Mouse (Mus musculus) midbrain, postnatal 0 days (tissue): Measurements from ENCODE around the gene Rad9a. TPM values are rescaled to one million over a fixed set of nuclear protein-coding genes. Genes with fewer than 3 reads are reported as not detected.

Experiments used
- ATAC-seq: fragments of 200-750 bp; cut with Nextera tagmentation; 2 replicates; pipeline ENCODE4 v1.8.0; 2017; ENCODE audit warnings: moderate number of reproducible peaks, mild to moderate bottlenecking, moderate TSS enrichment, moderate library complexity; ENCODE audit not compliant: low FRiP score
- DNase-seq: peaks from one replicate; pipeline ENCODE4 v3.0.0-alpha.2; 2015; ENCODE audit warnings: low spot score
- H3K27ac ChIP-seq: fragments of 300-500 bp; sonication (generic); 2 replicates; pipeline ENCODE4 v1.5.1; 2014; ENCODE audit warnings: low read depth, mild to moderate bottlenecking, low read length, mixed read lengths
- H3K27me3 ChIP-seq: fragments of 300-500 bp; sonication (generic); 2 replicates; pipeline ENCODE4 v1.6.1; 2014; ENCODE audit warnings: low read length, control low read depth, mixed read lengths; ENCODE audit not compliant: insufficient read depth
- H3K36me3 ChIP-seq: fragments of 300-500 bp; sonication (generic); 2 replicates; pipeline ENCODE4 v1.6.1; 2014; ENCODE audit warnings: low read length, control low read depth, mixed read lengths; ENCODE audit not compliant: insufficient read depth
- H3K4me1 ChIP-seq: fragments of 300-500 bp; sonication (generic); 2 replicates; pipeline ENCODE4 v1.6.1; 2014; ENCODE audit warnings: mild to moderate bottlenecking, control low read depth, antibody characterized with exemption, low read length, mixed read lengths; ENCODE audit not compliant: insufficient read depth
- H3K4me2 ChIP-seq: fragments of 300-500 bp; sonication (generic); 2 replicates; pipeline ENCODE4 v1.6.1; 2014; ENCODE audit warnings: low read depth, mild to moderate bottlenecking, low read length, mixed read lengths; ENCODE audit not compliant: poor library complexity, severe bottlenecking
- H3K4me3 ChIP-seq: fragments of 300-500 bp; sonication (generic); 2 replicates; pipeline ENCODE4 v1.5.1; 2014; ENCODE audit warnings: low read depth, mild to moderate bottlenecking, low read length, moderate library complexity
- H3K9ac ChIP-seq: fragments of 300-500 bp; sonication (generic); replicated peaks from 2 replicates; pipeline ENCODE4 v1.6.1; 2014; ENCODE audit warnings: mild to moderate bottlenecking, low read length, moderate library complexity, mixed read lengths; ENCODE audit not compliant: poor library complexity, severe bottlenecking
- H3K9me3 ChIP-seq: fragments of 300-500 bp; sonication (generic); 2 replicates; pipeline ENCODE4 v1.6.1; 2016; ENCODE audit warnings: low read length, control low read depth
- CTCF ChIP-seq: IDR thresholded peaks from 2 replicates; pipeline ENCODE4 v1.5.1; 2016; ENCODE audit warnings: antibody characterized with exemption, mild to moderate bottlenecking
- WGBS: fragments of 180-500 bp; shearing (Covaris S2); extraction: QIAGEN DNeasy Blood & Tissue Kit; methylation state at CpG from one replicate; pipeline ENCODE4 v1.1.7; 2014; 5-methylcytosine and 5-hydroxymethylcytosine counted together
- polyA plus RNA-seq: library from polyadenylated mRNA; unstranded; fragments of >200 nt; fragmentation: Nextera tagmentation; extraction: Ambion mirVana; gene quantifications from 2 replicates; pipeline ENCODE4 v1.2.1, GENCODE M21; 2015
- total RNA-seq: library from RNA; depleted of rRNA; stranded (reverse); fragments of >200 nt; gene quantifications from 2 replicates; pipeline ENCODE4 v1.2.3, GENCODE M21; 2014

The Rad9a gene
- total and polyA plus RNA-seq, 2 experiments from 2014 or later = 14.7 to 22.8 TPM

GRCm38 (mm10) chr19:4150567-4151487 is 50.6 kb downstream of the Rad9a start:
- Histone ChIP-seq H3K4me2 (no peak overlapping the region), H3K36me3 (peaks cover 27% of the 10 kb centered on the region), H3K27me3 (no peaks in the 10 kb centered on the region), H3K27ac (no peak overlapping the region), H3K9me3 (no peaks in the 10 kb centered on the region), H3K4me3 (no peak overlapping the region), H3K4me1 (peaks cover 7% of the 10 kb centered on the region; the same call in 1 of the 2 replicates), H3K9ac (no peak overlapping the region)
- DNase-seq (no peak), ATAC-seq (no peak)
- 89% methylated on average over 22 of the region's 22 CpGs for WGBS
- TF ChIP-seq CTCF = no peak

- Histone ChIP-seq H3K36me3 (peaks cover 24% of the 10 kb centered on the region), H3K9ac (no peak overlapping the region), H3K27ac (no peak overlapping the region), H3K4me2 (0 out of 2 replicates have a peak overlapping the region, but pooled peaks have one; percentile 91), H3K4me1 (peaks cover 7% of the 10 kb centered on the region; the same call in 1 of the 2 replicates), H3K27me3 (no peaks in the 10 kb centered on the region), H3K9me3 (no peaks in the 10 kb centered on the region), H3K4me3 (no peak overlapping the region)
- DNase-seq = no peak
- 94% methylated on average over 17 of the region's 17 CpGs for WGBS
- no peak for ATAC-seq
- TF ChIP-seq CTCF = no peak
Measured at GRCm38 (mm10) chr19:4149764-4150461, 51.5 kb downstream of the Rad9a start.

GRCm38 (mm10) chr19:4149283-4149682 is 52.2 kb downstream of the Rad9a start:
- peak overlapping the region; percentile 94 for H3K9ac ChIP-seq
- WGBS = 89% methylated on average over 11 of the region's 11 CpGs

GRCm38 (mm10) chr19:4148819-4149218 is 52.6 kb downstream of the Rad9a start:
- H3K27me3 ChIP-seq = no peaks in the 10 kb centered on the region
- peak overlapping the region; percentile 91 for H3K4me2 ChIP-seq
- H3K4me1 ChIP-seq = peaks cover 7% of the 10 kb centered on the region; the same call in 1 of the 2 replicates
- H3K4me3 ChIP-seq = peak overlapping the region; percentile 88
- DNase-seq (no peak), ATAC-seq (peak; percentile 18; the same call in 1 of the 2 replicates)
- WGBS = 4% methylated on average over 8 of the region's 8 CpGs
- peaks cover 24% of the 10 kb centered on the region for H3K36me3 ChIP-seq
- no peaks in the 10 kb centered on the region for H3K9me3 ChIP-seq
- TF ChIP-seq CTCF = no peak
- peak overlapping the region; percentile 94 for H3K9ac ChIP-seq
- peak overlapping the region; percentile 69 for H3K27ac ChIP-seq

More at GRCm38 (mm10) chr19:4149283-4149682, 52.2 kb downstream of the Rad9a start:
- Histone ChIP-seq H3K4me3 (peak overlapping the region; percentile 88), H3K9me3 (no peaks in the 10 kb centered on the region), H3K36me3 (peaks cover 24% of the 10 kb centered on the region), H3K4me2 (peak overlapping the region; percentile 91), H3K27ac (0 out of 2 replicates have a peak overlapping the region, but pooled peaks have one; percentile 69), H3K4me1 (peaks cover 7% of the 10 kb centered on the region; the same call in 1 of the 2 replicates), H3K27me3 (no peaks in the 10 kb centered on the region)
- no peak for TF ChIP-seq CTCF
- no peak for ATAC-seq
- no peak for DNase-seq

GRCm38 (mm10) chr19:4148491-4148806 is 53.0 kb downstream of the Rad9a start, which contains the start of gene Coro1b:
Gene Coro1b, plus strand, starts transcription at chr19:4148619.
- TF ChIP-seq CTCF = no peak
- H3K4me1 ChIP-seq = peaks cover 7% of the 10 kb centered on the region; the same call in 1 of the 2 replicates
- ATAC-seq = peak; percentile 87
- peak within 1 kb of the TSS; percentile 94 for H3K9ac ChIP-seq
- DNase-seq = peak; percentile 92
- peak within 1 kb of the TSS; percentile 88 for H3K4me3 ChIP-seq
- H3K36me3 ChIP-seq = peaks cover 21% of the 10 kb centered on the region
- H3K4me2 ChIP-seq = peak within 1 kb of the TSS; percentile 91
- H3K9me3 ChIP-seq = no peaks in the 10 kb centered on the region
- peak within 1 kb of the TSS; percentile 69 for H3K27ac ChIP-seq
- 1% methylated on average over 30 of the region's 33 CpGs for whole genome bisulfite sequencing
- H3K27me3 ChIP-seq = no peaks in the 10 kb centered on the region
